Mouse (Mus musculus) kidney, adult 9 months (tissue): ENCODE results near the gene Rbm19.

Experiments used
- DNase-seq: peaks from one replicate; pipeline ENCODE4 v3.0.0; 2022

Rbm19 gene

GRCm38 (mm10) chr5:120171865-120172728 is 55.8 kb downstream of the Rbm19 start:
- DNase-seq, result no peak

DNA sequence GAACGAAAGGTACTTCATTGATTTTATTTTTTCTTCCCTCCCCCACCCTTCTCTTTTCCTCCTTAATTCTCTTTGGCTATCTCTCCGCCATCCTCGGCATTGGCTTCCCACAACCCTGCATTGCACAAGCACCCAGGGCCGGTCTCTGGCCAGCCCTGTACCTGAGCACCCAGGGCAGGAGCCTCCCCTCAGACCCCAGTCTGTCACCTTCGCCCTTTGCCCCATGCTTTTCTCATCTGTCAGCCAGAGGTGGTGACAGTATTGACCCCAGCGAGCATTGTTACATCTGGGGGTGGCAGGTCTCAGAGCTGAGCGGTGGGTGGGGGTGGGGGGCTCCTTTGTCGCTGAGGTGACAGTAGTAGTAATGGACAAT is 56.5 kb downstream of the Rbm19 start:
- no peak for DNase-seq

- DNase-seq, result no peak
Measured at GRCm38 (mm10) chr5:120174317-120174716, 58.1 kb downstream of the Rbm19 start.

- no peak for DNase-seq
Measured at GRCm38 (mm10) chr5:120175217-120175616, 59.0 kb downstream of the Rbm19 start.

DNA sequence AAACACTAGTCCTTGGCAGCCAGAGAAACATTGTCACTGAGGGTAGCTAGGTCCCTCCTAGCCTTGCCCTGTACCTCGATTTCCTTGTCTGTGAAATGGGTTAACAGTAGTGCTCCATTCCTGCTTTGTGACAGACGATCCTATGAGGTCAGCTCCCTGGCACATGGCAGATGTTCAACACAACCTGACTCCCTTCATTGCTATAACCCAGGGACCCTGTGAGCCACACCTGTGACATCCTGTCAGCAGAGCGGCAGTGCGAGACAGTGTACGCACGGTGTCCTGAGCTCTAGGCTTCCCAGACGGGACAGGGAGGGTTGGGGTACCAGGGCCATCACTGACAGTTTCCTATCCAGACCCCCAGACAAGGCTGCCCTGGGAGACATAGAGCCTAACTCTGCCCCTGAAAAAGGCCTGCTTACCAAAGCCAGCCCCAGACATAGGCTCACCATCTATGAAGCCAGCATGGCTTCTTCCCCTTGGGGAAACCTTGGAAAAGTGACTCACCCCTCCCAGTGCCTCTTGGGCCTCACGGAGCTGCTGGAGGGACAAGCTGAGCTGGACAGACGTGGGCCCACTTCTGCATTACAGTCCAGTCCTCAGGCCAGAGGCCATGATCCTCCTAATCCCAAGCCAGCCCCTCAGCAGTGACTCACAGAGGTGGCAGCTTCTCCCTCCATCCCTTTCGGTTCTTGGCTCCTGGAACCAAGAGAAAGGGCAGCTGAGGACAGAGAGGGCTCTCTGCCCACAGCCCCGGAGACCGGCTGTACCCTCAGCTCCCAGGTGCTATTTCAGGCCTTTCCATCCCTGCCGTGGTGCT is 60.2 kb downstream of the Rbm19 start:
- no peak for DNase-seq

- DNase-seq, result no peak
Measured at GRCm38 (mm10) chr5:120177066-120177340, 60.7 kb downstream of the Rbm19 start.

DNA sequence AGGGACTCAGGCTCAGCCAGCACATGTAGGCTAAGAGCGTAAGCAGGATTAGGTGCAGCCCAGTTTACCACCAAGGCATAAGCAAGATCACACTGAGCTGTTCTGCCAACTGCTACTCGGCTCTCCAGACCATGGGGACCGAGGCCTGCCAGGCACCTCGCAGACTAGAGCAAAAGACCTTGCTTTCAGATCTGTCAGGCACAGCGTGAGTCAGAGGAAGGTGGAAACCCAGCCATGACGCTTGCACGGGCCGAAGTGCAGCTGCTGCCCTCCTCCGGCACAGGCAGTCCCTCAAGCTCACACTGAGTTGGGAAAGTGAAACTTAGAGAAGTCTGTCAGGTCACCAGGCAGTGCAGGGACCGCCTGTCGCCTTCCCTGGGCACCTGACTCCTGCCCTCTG is 63.8 kb downstream of the Rbm19 start:
- no peak for DNase-seq

DNA sequence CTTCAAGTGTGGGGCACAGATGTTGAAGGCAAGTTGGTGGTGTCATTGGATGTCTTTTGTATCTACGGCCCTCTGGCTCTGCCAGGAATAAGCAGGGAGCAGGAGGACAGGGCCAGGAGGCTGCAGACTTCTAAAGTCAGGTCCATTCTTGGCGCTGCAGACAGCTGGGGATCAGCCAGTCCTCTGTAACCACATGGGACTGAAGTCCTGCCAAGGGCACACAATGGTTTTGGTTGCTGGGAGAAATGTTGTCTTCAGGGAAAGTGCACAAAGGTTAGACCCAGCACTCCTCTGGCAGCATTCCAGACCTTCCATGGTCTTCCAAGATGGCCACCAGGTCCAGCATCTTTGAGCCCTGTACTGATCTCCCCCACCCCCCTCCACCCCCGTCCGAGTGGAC is 65.1 kb downstream of the Rbm19 start:
- DNase-seq, result no peak

DNA sequence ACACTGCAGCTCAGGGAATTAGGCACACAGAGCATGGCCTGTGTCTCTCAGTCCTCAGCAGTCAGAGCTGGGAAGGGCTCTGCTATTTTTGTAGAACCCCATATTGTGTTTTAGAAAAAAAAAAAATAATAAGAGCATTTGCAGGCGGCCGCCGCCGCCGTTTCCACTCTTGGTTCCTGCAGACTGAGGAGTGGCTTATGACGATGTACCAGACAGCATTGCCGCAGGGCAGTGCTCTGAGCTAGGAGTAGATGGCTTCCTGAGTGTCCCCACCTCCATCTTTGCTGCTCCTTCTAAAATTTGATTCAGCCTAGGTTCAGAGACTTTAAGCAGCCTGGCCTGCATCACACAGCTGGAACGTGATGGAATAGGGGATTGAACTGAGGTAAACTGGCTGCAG is 67.1 kb downstream of the Rbm19 start:
- DNase-seq, result no peak

GRCm38 (mm10) chr5:120183790-120184189 is 67.5 kb downstream of the Rbm19 start:
- no peak for DNase-seq

DNA sequence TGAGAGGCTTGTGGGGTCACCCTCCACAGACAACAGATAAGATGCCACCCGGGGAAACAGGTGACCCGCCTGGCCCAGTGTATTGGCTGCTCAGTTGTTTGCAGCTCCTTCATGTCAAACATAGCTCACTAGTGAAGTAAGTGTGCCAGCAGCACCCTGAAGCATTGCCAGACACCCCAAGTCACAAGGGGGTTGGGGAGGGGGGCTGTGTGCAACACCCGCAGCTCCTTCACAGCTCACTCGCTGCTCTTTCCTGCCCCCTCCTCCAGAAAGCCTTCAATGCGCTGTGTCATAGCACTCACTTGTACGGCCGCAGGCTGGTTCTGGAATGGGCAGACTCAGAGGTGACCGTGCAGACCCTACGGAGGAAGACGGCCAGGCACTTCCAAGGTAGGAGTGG is 69.7 kb downstream of the Rbm19 start:
- no peak for DNase-seq

DNA sequence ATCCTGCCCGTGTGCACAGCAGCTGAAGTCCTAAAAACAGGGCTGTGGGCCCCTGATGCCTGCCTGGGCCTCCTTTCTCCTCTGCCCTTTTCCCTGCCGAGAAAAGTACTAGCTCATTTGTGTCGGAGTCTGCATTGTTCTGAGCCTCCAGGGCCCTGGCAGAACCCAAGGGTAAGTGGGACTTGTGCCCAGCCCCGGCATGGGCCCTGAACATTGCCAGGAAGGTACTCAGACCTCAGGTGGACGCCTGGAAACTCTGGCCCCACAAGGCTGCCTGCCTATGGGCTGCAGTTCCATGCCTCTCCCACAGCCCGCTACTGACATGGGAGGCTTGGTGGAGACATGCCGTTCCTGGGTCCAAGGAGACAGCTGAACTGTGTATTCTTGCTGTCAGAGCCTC is 72.3 kb downstream of the Rbm19 start:
- no peak for DNase-seq

DNA sequence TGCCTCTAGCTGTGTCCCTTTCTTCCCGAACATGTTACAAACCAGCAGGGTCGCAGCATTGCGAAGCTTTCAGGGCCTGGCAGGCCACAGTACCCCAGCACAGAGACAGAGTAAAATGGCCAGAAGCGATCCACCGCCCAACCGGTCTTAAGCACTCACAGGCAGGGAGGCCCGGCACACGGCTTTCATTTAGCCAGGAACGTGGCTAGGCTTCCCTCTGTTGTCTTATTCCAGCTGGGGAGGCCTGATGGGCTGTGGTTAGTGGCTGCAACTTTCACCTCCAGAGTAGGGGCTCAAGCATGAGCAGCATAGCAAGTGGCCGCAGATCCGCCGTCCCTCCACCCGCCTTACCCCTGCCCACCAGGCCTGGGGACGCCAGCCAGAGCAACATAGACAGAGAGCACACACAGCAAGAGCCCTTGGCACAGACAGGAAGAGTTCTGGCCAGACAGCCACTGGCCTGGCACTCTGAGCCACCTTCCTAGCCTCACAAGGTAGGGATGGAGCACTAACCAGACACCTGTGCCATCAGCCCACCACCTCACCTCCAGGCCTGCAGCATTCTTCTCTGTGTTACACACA is 73.8 kb downstream of the Rbm19 start:
- no peak for DNase-seq

DNA sequence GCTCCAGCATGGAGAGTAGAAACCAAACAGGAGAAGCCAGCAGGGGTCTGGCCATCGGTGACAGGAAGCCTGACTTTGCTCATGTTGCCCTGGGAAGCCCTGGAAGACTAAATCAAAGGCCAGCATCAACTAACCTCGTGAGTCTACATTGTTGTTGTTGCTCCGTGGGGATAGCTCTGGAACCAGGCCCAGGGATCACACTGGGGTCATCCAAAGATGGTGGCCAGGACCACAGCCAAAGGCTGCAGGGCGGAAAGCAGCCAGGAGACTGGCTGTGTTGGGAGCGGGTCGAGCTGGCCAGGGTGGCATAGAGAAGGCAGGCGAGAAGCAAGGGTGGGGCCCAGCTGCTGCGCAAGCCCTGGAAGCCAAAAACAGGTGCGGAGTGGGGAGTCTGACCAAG is 75.4 kb downstream of the Rbm19 start:
- no peak for DNase-seq

DNA sequence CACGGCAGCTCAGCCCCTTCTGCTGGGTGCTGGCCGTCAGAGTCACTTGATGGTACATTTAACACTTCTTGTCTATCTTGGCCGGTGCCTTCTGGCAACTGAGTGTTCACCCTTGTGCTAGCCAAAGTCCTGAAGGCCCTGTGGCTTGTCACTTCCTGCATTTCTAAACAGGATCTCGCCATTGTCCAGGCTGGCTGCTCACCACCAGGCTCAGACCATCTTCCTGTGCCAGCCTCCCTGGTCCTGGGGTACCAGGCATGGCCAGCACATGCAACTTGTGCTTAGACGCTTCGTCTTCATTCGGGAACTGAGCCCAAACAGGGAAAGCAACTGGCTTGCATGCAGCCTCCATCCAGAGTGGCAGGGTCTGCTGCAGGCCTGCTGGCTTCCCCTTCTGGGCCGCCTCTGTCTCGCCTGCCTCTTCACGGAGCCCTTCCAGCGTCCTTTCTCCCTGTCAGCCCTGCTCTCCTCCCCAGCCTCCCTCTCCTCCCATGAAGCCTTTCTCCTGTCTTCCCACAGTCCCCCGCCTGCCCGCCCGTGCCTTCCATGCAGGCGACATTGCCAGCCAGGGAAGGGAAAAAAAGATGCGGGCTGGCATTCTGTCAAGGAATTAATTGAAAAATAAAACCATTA is 78.2 kb downstream of the Rbm19 start:
- no peak for DNase-seq

GRCm38 (mm10) chr5:120194948-120195347 is 78.7 kb downstream of the Rbm19 start:
- DNase-seq, result no peak

GRCm38 (mm10) chr5:120196879-120197278 is 80.6 kb downstream of the Rbm19 start:
- no peak for DNase-seq

DNA sequence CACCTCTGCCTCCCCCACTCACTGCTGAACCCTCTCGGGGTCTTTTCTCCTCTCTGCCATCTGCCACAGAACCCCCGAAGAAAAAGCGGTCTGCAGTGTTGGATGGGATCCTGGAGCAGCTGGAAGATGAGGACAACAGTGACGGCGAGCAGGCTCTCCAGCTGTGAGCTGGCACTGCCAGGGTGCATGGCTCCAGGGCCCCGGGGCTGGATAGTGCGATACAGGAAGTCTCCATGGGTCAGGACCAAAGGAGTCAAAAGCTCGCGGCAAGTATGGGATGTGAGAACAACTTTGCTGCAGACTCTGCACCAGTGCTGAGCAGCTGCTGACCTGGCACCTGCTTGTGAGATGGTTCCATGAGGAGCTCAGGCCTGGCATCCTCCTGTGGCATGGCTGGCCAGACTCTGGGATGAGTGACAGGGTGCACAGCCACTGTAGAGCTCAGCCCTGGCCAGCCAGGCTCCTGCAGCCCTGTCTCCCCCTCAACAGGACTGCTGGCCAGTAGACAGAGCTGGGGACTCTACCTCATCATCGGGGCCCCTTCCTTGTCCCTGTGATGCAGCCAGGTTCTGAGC is 81.6 kb downstream of the Rbm19 start:
- DNase-seq, result no peak

- no peak for DNase-seq
Measured at GRCm38 (mm10) chr5:120199865-120200264, 83.6 kb downstream of the Rbm19 start.

GRCm38 (mm10) chr5:120204316-120204715 is 88.1 kb downstream of the Rbm19 start:
- no peak for DNase-seq

DNA sequence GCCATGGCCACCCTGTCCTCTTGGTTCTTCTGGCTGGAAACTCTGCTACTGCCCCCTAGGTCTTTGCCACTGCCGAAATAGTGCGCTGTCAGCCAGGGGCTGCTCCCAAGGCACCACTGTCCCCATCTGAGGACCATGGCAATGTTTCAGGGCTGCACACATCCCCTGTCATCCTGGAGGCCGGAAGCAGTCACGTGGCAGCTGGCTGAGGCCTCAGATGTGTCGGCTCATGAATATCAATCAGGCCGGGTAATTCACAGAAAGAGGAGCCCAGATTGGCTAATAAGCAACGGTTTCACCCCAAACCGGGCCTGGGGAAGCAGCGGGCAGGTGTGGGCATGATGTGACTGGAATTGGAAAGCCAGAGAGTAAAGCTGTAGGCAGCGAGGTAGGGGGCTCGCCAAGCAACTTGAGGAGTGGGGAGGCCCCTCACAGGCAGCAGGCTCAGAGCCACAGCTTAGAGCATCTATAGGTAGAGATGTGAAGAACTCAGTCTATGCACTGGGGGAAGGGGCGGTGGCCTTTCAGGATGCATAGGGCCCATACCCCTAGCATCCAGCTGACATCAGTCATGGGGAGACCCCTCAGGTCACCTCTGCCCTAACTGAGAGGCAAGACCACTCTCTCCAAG is 90.2 kb downstream of the Rbm19 start:
- no peak for DNase-seq

DNA sequence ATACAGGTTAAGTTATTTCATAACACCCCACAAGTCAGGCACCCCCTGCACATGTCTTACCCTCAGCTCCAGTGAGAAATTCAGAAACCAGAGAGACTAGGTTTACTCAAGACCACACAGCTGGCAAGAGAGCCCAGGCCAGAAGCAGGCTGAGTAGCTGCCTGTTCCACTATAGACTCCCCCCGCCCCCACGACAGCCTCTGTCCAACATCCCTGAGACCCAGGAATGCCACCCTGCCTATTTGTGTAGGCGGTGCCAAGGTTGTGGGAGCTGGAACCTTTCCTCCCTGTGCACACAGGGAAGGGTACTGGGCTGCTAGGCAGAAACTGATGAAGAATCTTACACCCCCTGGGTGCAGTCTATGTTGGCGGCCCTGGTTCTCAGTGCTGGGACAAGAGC is 91.2 kb downstream of the Rbm19 start:
- no peak for DNase-seq

DNA sequence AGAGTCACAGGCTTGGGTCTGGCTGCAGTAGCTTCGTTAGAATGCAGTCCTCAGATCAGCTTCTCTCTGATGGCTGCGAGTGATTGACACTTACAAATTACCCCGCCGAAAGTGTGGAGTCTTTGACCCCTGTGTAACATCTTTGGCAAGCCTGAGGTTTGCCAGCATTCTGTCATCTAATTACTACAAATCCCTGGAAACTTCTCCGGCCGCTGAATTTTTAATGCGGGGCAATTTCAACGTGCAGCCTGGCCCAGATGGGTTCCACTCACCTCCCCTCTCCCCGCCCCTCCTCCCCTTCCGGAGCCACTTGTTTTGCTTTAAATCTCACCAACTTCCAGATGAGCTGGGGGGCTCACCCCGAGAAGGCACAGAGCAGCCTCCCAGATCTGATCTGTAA is 94.4 kb downstream of the Rbm19 start:
- DNase-seq, result no peak
